Mouse (Mus musculus) c-Kit-positive CD71-positive TER-119-positive erythroid progenitor cells, embryonic 14.5 days (primary cell): Measurements from ENCODE around the gene Lbp.
A peak's percentile ranks its signal among the peaks of the same experiment; 100 is the strongest.

Experiments
- DNase-seq: peaks from one replicate; pipeline ENCODE4 v3.0.0-alpha.2; 2013; ENCODE audit warnings: low spot score

Lbp gene

DNA sequence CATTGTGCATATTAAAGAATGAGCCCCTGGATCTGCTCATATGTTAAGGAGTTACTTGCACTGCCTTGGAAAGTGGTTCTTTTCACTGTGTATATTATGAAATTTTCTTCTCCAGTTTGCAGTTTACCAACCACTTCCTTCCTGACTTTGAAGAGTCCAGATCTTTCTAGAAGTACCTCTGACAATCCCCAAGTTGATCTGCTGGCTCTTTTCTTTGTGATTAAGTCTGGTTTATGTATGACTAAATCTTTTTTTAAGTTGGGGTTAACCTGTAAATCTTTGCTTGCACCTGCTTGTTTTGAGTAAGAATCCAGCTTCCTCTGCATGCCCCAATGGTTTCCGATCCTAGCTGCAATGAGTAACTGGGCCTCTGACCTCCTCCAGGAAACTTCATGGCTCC lies 6.8 kb downstream of the Lbp start:
- no peak for DNase-seq

DNA sequence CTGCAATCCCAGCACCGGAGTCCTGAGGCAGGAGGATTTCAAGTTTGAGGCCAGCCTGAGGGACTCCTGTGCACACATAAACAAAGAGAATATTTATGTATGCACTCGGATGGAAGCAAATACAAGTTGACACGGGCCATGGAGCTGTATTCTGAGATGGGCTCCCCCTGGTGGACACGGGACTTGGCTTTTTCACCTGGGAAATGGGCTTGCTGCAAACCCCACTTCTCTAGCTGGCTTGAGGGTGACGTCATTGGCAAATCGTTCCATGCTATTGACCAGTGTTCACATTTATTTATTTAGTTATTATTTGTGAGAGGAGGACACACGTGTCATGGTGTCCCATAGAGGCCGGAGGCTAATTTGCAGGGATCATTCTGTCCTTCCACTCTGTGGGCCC lies 10.1 kb downstream of the Lbp start:
- DNase-seq: no peak

- DNase-seq: peak; percentile 34
Observed at GRCm38 (mm10) chr2:158317026-158317425, 10.7 kb downstream of the Lbp start.

GRCm38 (mm10) chr2:158321596-158321995 lies 15.3 kb downstream of the Lbp start:
- DNase-seq: no peak

DNA sequence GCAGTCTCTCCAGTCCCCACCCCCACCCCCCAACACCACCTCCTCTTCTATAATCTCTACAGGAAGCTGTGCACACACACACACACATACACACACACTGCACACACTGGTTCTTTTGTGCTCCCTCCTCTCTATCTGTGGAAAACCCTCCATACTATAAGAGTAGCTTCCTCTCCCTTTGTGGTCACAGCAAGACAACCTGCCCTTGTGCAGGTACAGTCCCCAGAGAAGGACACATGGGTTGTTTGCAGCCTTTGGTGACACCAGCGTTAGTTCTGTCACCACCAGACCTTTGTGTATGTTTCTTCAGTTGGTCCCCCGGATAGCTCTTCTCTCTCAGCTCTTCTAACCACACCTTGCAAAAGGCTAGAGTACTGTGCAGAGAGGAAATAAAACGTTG lies 16.6 kb downstream of the Lbp start:
- no peak for DNase-seq

- no peak for DNase-seq
Observed at GRCm38 (mm10) chr2:158324531-158325190, 18.4 kb downstream of the Lbp start.

GRCm38 (mm10) chr2:158325609-158326008 lies 19.3 kb downstream of the Lbp start:
- no peak for DNase-seq

GRCm38 (mm10) chr2:158334356-158334755 lies 28.1 kb downstream of the Lbp start:
- DNase-seq: no peak

DNA sequence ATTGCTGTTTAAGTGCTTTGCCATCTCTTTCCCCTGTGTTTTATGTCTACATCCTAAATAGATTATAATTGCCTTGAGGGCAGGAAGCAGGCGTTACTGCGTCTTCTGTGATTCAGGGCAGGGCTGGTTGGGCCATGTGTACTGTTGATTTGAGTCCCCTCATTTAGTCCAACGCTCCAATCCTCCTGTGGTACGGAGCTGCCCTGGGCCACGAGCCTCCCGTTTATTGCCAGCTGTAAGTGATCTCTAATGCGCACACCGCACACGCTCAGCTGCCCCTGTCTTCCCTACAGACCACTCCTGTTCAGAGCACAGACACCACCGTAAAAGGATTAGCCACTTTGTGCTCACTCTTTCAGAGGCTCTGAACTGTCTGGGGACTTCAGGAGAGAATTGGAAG lies 31.4 kb downstream of the Lbp start:
- DNase-seq: no peak

DNA sequence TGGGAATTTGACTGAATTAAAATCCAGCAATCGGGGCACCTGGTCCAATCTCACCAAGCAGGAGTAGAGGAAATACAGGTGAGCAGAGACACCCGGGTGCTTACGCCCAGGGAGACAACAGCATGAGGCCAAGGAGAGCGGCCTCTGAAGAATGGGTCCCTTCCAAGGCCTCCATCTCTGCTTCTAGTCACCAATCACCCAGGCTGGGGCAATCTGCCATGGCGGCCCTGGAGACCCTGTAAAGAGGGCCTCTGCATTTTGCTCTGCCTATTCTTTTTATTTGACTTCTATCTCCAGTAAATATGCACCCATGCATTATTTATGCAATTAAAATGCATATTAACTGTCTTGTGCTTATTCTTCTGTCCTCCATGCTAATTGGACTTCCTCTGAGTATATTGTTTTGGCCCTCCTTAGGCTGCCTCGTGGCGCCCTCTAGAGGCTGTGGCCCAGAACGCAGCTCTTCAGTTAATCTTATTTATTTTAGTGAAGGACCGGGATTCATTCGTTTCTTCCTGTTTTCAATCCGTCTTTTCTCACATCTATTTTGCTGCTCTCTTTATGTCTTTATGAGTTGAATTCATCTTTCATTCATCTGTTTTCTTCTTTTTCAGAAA lies 33.8 kb downstream of the Lbp start:
- DNase-seq: no peak

- no peak for DNase-seq
Observed at GRCm38 (mm10) chr2:158341324-158341723, 35.0 kb downstream of the Lbp start.

DNA sequence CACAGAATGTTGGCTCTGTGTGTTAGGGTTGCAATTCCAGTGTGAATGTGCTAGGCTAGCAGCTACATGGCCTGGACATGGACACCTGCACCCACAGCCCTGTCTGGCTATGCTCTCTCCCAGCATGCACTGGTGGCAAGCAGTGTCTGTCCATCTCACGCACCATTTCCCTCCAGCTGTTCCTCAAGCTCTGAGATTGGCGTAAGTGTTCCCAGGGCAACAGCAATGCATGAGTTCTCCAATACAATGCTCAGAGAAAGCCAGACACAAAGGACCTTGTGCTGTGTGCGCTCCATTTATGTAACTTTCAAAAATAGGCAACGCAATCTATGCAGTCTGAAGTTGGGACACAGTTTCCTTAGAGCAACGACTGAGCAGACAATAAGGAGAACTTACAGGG lies 37.2 kb downstream of the Lbp start:
- no peak for DNase-seq

GRCm38 (mm10) chr2:158346467-158346866 lies 40.2 kb downstream of the Lbp start:
- no peak for DNase-seq

GRCm38 (mm10) chr2:158347868-158348267 lies 41.6 kb downstream of the Lbp start:
- no peak for DNase-seq

GRCm38 (mm10) chr2:158352801-158353520 lies 46.7 kb downstream of the Lbp start:
- DNase-seq: no peak

DNA sequence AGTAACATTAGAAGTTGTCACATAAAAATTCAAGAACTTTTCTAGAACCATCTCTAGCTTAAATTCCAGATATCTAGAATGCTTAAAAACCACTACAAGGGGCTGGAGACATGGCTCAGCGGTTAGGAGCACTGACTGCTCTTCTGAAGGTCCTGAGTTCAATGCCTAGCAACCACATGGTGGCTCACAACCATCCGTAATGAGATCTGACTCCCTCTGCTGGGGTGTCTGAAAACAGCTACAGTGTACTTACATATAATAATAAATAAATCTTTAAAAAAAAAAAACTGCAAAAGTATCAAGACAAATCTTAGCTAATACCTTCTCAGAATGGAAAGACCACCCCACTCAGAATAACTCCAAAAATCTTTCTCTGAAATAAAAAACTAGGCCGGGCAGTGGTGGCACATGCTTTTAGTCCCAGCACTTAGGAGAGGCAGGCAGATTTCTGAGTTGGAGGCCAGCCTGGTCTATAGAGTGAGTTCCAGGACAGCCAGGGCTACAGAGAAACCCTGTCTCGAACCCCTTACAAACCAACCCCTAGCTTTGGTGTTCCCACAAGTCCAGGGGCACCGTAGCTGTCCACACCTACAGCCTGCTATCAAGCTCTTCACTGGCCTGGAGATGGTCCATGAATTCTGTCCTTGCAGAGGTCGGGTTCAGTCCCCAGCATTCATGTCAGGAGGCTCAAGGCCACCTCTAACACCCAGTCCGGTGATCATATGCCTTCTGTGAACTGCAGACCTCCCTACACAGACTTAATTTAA lies 48.2 kb downstream of the Lbp start:
- DNase-seq: no peak

GRCm38 (mm10) chr2:158355238-158355637 lies 48.9 kb downstream of the Lbp start:
- no peak for DNase-seq

DNA sequence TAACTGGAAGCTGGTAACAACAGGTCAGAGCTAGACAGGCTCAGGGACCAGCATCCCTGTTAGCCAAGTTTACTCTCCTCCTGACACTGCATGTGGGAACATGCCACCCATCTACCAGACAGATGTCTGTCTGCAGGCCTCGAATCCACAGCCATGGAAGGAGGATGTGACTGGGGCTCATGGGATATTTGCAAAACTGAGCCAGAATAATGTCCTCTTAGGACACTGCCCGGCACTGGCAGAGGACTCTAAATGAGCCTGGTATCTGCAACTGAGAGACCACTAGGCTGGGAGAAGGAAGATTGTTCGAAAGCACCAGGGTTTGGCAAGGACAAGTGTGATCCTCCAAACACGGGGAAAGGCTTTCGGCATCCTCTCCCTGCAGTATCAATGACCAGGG lies 49.8 kb downstream of the Lbp start:
- no peak for DNase-seq

- no peak for DNase-seq
Observed at GRCm38 (mm10) chr2:158359757-158360620, 53.7 kb downstream of the Lbp start.

DNA sequence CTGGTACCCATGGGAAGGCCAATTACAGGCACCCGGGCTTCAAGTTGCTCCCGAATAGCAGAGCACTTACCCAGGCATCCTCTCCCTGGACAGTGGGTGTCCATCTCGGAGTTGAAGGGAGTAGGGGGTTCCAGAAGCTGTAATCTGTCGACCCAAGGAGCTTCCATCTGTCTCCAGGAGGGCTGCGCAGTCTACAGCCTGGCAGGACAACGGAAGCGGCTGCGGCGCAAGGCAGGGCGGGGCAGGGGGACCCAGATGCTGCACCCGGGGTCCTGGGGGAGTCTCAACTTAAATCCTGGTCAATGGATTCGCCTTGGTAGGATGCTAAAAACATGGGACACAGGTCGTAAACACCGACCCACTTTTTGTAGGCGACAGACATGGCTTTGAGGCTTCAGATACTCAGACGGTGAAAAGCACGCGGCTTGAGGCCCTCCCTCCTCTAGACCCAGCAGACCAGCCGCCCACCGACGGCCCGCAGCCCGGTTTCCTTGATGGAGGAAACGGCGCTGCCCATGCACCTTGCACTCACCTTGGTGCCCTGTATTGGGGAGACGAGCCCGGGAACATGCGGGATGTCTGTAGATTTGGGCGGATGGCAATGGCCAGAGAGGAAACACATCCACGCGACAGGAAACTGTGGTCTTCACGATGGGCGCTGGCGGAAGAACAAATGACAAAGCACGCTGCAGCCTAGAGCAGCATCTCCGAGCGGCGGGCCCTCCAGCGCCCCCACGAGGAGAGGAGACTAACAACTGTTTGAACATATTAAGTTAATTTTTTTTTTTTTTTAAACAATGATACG lies 54.8 kb downstream of the Lbp start:
- peak; percentile 83 for DNase-seq
